Comparison of ENCODE assay signal across 8 mouse cellular contexts in genomic region chr10:70717464-70717863, GRCm38 (mm10).
DNase-seq lines count a peak whose midpoint lies in the region; ATAC-seq and TF ChIP-seq lines count a peak whose summit lies in the region.

No protein-coding gene starts in this region.

- H3K9ac ChIP-seq in lung, embryonic 14.5 days = no peak overlapping the region
- no peak overlapping the region for H3K9ac ChIP-seq in lung, postnatal 0 days (replicated peaks; ENCODE audit: low read depth)
- H3K9ac ChIP-seq in heart, embryonic 14.5 days (ENCODE audit: low read length) = no peak overlapping the region
- H3K9ac ChIP-seq in liver, postnatal 0 days (replicated peaks) = no peak overlapping the region

- no peak overlapping the region for H3K4me3 ChIP-seq in lung, embryonic 14.5 days (ENCODE audit: low read depth, low read length)
- no peak overlapping the region for H3K4me3 ChIP-seq in lung, postnatal 0 days (ENCODE audit: low read depth, low read length)
- peak overlapping the region in 1 of 2 experiments; percentile 16; a peak in 1 of 4 replicates for H3K4me3 ChIP-seq in heart, embryonic 14.5 days (ENCODE audit: control insufficient read depth in 1 of 2, insufficient read depth in 1 of 2, low read depth in 1 of 2, low read length in 2 of 2)
- H3K4me3 ChIP-seq in olfactory bulb, adult 2 months (ENCODE audit: insufficient read depth, low read depth, low read length) = no peak overlapping the region
- H3K4me3 ChIP-seq in liver, postnatal 0 days (ENCODE audit: low read depth, low read length) = no peak overlapping the region

- TF ChIP-seq EP300 in lung, postnatal 0 days (IDR thresholded peaks at IDR 0.05) = no peak
- TF ChIP-seq EP300 in liver, postnatal 0 days (IDR thresholded peaks at IDR 0.05; ENCODE audit: low read depth) = no peak

- WGBS in lung, embryonic 14.5 days = 3% methylated on average over 4 of the region's 8 CpGs
- WGBS in lung, postnatal 0 days = 20% methylated on average over 2 of the region's 8 CpGs
- WGBS in heart, embryonic 14.5 days = 42% methylated on average over 2 of the region's 8 CpGs
- 18% methylated on average over 2 of the region's 8 CpGs for WGBS in olfactory bulb, adult 2 months
- 46% methylated on average over 2 of the region's 8 CpGs for WGBS in liver, postnatal 0 days (ENCODE audit: insufficient replicate concordance)

- no peaks in the 10 kb centered on the region for H3K4me1 ChIP-seq in lung, embryonic 14.5 days (ENCODE audit: insufficient read depth)
- H3K4me1 ChIP-seq in lung, postnatal 0 days (ENCODE audit: insufficient read depth, low read depth, low read length) = no peaks in the 10 kb centered on the region
- no peaks in the 10 kb centered on the region for H3K4me1 ChIP-seq in heart, embryonic 14.5 days (ENCODE audit: control insufficient read depth in 2 of 2, insufficient read depth in 2 of 2, low read length in 2 of 2)
- H3K4me1 ChIP-seq in olfactory bulb, adult 2 months (ENCODE audit: control insufficient read depth, insufficient read depth, low read length) = peaks cover 2% of the 10 kb centered on the region; the same call in 1 of the 2 replicates
- H3K4me1 ChIP-seq in liver, postnatal 0 days (ENCODE audit: insufficient read depth) = no peaks in the 10 kb centered on the region

- H3K27me3 ChIP-seq in lung, embryonic 14.5 days (ENCODE audit: insufficient read depth, low read length) = no peaks in the 10 kb centered on the region
- H3K27me3 ChIP-seq in lung, postnatal 0 days (replicated peaks; ENCODE audit: insufficient read depth, low read length) = no peaks in the 10 kb centered on the region
- no peaks in the 10 kb centered on the region for H3K27me3 ChIP-seq in heart, embryonic 14.5 days (ENCODE audit: control insufficient read depth, insufficient read depth, low read length)
- H3K27me3 ChIP-seq in liver, postnatal 0 days (ENCODE audit: insufficient read depth, low read length) = no peaks in the 10 kb centered on the region

- H3K9me3 ChIP-seq in lung, embryonic 14.5 days (ENCODE audit: low read depth, low read length) = no peaks in the 10 kb centered on the region
- no peaks in the 10 kb centered on the region for H3K9me3 ChIP-seq in lung, postnatal 0 days (ENCODE audit: low read length)
- H3K9me3 ChIP-seq in heart, embryonic 14.5 days (ENCODE audit: control insufficient read depth, low read length) = no peaks in the 10 kb centered on the region
- H3K9me3 ChIP-seq in liver, postnatal 0 days (ENCODE audit: low read length) = no peaks in the 10 kb centered on the region

- H3K27ac ChIP-seq in lung, embryonic 14.5 days (ENCODE audit: low read depth) = no peak overlapping the region
- no peak overlapping the region for H3K27ac ChIP-seq in lung, postnatal 0 days (ENCODE audit: low read length)
- H3K27ac ChIP-seq in heart, embryonic 14.5 days (replicated peaks in 1 of 2; ENCODE audit: control insufficient read depth in 1 of 2, insufficient read depth in 1 of 2, low read depth in 2 of 2, low read length in 2 of 2) = peak overlapping the region; percentile 33 to 63; a peak in 3 of 4 replicates
- peak overlapping the region; percentile 33 for H3K27ac ChIP-seq in olfactory bulb, adult 2 months (ENCODE audit: insufficient read depth, low read depth, low read length)
- H3K27ac ChIP-seq in liver, postnatal 0 days (ENCODE audit: low read depth) = no peak overlapping the region

- H3K36me3 ChIP-seq in lung, embryonic 14.5 days (ENCODE audit: insufficient read depth) = no peaks in the 10 kb centered on the region
- no peaks in the 10 kb centered on the region for H3K36me3 ChIP-seq in lung, postnatal 0 days (ENCODE audit: insufficient read depth, low read length)
- no peaks in the 10 kb centered on the region for H3K36me3 ChIP-seq in heart, embryonic 14.5 days (ENCODE audit: control insufficient read depth, insufficient read depth, low read length)
- H3K36me3 ChIP-seq in liver, postnatal 0 days (replicated peaks; ENCODE audit: insufficient read depth, low read length) = no peaks in the 10 kb centered on the region

- no peak for TF ChIP-seq POLR2A in olfactory bulb, adult 2 months (IDR thresholded peaks at IDR 0.05; ENCODE audit: insufficient read depth, low read depth, low read length)

- TF ChIP-seq CTCF in lung, embryonic 14.5 days (IDR thresholded peaks at IDR 0.05; ENCODE audit: low read depth) = no peak
- TF ChIP-seq CTCF in lung, postnatal 0 days (IDR thresholded peaks at IDR 0.05) = no peak
- no peak for TF ChIP-seq CTCF in olfactory bulb, adult 2 months (IDR thresholded peaks at IDR 0.05; ENCODE audit: insufficient read depth, low read depth, low read length)
- no peak for TF ChIP-seq CTCF in liver, postnatal 0 days (IDR thresholded peaks at IDR 0.05; ENCODE audit: low read depth)

- peak; percentile 10 for DNase-seq in lung, embryonic 14.5 days
- no peak for DNase-seq in lung, postnatal 0 days (ENCODE audit: low spot score)
- peak; percentile 61 for DNase-seq in cerebellum, postnatal 25 days
- DNase-seq in adrenal gland, postnatal 36 days = no peak
- DNase-seq in kidney, adult 18-20 months = no peak
- DNase-seq in liver, postnatal 0 days = no peak

- no peak for ATAC-seq in lung, embryonic 14.5 days (ENCODE audit: insufficient read depth)
- no peak for ATAC-seq in lung, postnatal 0 days
- no peak for ATAC-seq in heart, embryonic 14.5 days (ENCODE audit: insufficient number of reproducible peaks, insufficient read depth, low FRiP score, low read depth)
- ATAC-seq in liver, postnatal 0 days = no peak

- 0 out of 2 replicates have a peak overlapping the region, but pooled peaks have one; percentile 35 for H3K4me2 ChIP-seq in lung, embryonic 14.5 days
- no peak overlapping the region for H3K4me2 ChIP-seq in lung, postnatal 0 days (replicated peaks; ENCODE audit: low read depth, low read length)
- H3K4me2 ChIP-seq in heart, embryonic 14.5 days (ENCODE audit: low read length) = peak overlapping the region; percentile 34
- no peak overlapping the region for H3K4me2 ChIP-seq in liver, postnatal 0 days (ENCODE audit: low read depth, low read length)

Comparison
In these comparisons a context has a peak if more than half of its experiments do, and no peak if none do; other contexts are left out.
1. DNase-seq: peak in lung, embryonic 14.5 days (single experiment) and cerebellum, postnatal 25 days (2 of 2); none in lung, postnatal 0 days (single experiment), adrenal gland, postnatal 36 days (0 of 2), kidney, adult 18-20 months (single experiment) and liver, postnatal 0 days (single experiment).
2. H3K4me2 ChIP-seq: peak in lung, embryonic 14.5 days (single experiment) and heart, embryonic 14.5 days (single experiment); none in lung, postnatal 0 days (single experiment) and liver, postnatal 0 days (single experiment).
3. H3K27ac ChIP-seq: peak in heart, embryonic 14.5 days (2 of 2) and olfactory bulb, adult 2 months (single experiment); none in lung, embryonic 14.5 days (single experiment), lung, postnatal 0 days (single experiment) and liver, postnatal 0 days (single experiment).